Mouse (Mus musculus) heart, adult 9 months (tissue): Measurements from ENCODE around the gene Ucp3.

Experiments used
- DNase-seq, 2 experiments: peaks; one replicate each; pipeline ENCODE4 v3.0.0; 2022; ENCODE audit warnings: low spot score in 2 of 2

The Ucp3 gene

DNA sequence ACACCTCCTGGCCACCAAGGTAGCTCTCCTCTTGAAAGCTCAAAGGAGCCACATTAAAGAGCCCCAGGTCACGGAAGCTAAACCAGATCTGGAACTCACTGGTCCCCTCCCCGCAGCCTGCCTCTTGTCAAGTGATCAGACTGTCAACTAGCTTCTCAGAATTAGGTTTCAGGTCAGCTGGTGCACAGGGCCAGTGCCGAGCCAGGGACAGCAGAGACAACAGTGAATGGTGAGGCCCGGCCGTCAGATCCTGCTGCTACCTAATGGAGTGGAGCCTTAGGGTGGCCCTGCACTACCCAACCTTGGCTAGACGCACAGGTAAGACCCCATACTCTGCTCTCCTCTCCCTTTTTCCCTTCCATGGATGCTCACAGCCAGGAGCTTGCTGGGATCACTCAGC is at the start of gene Ucp3:
TSS of gene Ucp3 (plus strand) at position 214 of the 400 bp plus-strand sequence.
- DNase-seq, result peak; percentile 51 to 62

DNA sequence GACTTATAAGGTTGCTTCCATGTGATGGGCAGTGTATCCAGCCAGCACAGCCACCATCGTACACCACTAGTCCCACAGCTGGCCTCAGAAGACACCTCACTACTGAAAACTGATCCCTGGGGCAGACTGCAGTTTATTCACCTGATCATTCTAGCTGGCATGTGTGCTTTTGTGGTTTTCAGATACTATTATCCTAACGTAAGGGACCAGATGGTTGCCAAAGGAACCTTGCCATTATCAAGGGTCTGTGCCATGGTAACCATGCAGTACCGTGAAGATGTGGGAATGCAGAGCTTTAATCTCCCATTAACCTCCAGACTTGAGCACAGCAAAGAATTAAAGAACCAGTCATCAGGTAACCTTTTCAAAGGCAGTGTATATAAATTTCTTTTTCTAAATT is 47.0 kb upstream of the Ucp3 start:
- no peak for DNase-seq

DNA sequence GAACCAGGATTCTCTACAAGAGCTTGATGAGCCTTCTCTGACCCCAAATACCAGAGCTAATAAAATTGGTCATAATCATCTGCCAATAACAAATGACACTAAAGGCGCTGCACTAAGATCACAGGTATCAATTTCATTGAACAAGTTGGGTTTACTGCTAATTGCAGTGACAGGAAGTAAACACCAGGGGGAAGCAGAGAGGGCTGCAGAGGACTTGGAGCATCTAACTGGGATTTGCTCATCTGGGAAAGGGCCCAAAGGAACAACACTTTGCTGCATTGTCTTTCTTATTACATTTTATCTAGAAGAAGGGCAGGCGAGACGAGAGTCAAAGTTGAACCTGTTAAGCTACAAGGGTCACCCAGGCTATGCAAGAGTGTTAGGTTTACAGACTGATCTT is 43.7 kb upstream of the Ucp3 start:
- peak; percentile 32 to 61 for DNase-seq

DNA sequence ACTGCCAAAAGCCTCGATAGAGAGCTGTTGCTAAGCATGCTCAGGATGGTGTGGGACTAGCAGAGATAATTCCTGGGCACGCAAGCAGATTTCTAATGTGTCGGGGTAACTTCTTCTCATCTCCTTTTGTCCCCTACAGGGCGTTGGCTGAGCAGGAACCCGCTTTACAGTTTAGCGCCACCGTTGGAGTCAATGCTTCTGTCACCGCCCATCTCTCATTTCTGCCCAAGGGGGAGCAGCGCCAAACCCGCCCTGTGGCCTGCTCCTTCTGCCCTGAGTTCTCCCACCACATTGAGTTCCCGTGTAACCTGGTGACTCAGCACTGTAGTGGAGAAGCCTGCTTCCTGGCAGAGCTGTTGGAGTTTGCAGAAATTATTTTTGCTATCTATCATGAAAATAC is 42.9 kb upstream of the Ucp3 start:
- peak in 1 of 2 experiments; percentile 24 for DNase-seq

DNA sequence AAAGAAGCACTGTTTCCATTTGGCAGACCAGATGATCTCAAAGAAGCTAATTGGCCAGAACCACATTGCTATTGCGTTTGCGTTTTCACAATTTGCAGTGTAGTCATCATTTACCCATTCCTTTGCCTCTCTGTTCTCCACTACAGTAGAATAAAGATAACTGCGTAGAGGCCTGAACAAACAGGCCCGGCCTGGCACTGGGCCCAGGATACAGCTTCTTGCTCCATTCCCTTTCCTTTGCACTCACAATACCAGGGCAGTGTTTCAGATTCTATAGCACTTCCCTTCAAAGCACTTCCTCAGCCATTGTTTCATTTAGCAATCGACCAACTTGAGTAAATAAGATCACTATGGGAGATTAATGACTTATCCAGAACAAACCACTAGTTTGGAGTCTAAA is 41.7 kb upstream of the Ucp3 start:
- DNase-seq, result peak; percentile 67 to 71

DNA sequence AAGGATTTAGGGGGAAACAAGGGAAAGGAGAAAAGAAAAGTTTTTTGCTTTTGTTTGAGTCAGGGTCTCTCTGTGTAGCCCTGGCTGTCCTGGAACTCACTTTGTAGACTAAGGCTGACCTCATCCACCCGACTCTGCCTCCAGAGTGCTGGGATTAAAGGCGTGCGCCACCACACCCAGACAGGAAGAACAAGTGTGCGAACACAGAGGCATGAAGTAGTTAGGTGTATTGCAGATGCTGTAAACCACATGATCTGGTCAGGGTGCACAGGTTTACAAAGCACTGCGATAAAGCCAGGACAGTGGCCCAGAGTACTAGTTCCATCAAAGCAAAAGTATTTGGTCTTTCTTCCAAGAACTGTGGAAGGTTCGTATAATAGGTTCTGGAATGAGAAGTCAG is 39.5 kb upstream of the Ucp3 start:
- DNase-seq, result no peak

DNA sequence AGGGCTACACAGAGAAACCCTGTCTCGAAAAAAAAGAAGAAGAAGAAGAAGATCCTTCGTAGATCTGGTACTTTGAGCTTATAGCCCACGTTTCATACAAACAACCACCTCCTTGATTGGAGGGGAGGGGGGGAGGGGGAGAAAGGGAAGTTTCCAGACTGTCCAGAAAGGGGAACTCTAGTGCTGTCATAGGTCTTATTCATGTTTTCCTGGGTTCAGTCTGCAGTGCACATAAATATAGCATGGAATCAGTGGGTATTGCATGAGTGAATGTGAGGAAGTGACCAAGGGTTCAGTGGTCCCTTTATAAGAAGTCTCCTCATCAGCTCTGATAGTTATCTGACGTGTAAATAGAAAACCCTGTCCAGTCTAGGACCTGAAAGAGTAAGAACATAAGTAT is 29.1 kb upstream of the Ucp3 start:
- DNase-seq, result no peak

DNA sequence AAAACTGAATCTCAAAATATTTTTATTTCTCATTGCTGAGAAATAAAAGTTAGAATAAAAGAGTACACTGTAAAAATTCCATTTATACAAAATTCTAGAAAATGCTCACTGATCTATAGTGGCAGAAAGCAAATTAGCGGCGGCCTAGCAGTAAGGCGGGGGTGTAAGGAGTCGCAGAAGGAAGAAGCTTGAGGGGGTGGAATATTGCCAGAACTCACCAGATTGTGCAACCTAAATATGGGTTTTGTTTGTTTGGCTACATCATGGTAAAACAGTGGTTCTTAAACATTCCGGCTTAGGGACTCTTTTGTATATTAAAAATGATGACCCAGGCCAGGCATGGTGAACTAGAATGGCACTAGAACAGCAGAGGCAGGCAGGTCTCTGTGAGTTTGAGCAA is 26.5 kb upstream of the Ucp3 start:
- DNase-seq, result no peak

DNA sequence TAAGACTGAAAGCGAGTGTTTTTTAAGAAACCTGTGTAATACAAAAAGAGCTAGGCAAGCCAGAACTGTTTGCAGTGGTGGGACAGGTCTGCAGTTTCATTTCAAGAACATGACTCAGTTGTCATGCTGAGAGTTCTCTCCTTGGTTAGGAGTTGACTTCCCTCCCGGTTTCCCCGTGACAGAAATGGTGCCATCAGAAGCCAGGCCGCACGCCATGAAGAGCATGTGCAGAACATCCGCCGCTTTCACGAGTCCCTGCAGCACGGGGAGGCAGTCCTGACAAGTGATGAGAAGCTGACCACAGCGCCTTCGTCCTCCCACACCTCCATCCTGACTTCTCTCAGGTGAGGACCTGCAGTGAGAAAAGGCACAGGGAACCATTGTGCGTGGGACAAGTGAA is 24.3 kb upstream of the Ucp3 start:
- no peak for DNase-seq

DNA sequence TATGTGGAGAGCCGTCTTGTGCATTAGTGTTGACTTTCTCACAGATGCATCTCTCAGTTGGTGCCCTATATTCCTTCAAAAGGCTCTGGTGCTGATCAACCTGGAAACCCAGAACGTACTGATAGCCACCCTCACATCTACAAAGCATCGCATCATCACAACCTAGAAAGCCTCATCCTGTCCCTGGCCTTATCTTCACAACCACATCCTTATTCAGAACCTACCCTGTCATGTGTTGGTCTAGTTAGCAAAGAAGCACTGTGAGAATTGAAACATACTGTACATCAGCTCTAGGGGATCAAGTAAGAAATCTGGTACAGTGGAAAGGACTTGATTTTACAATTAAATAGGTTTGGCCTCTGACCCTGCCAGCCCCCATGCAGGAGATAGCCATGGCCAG is 23.8 kb upstream of the Ucp3 start:
- no peak for DNase-seq

DNA sequence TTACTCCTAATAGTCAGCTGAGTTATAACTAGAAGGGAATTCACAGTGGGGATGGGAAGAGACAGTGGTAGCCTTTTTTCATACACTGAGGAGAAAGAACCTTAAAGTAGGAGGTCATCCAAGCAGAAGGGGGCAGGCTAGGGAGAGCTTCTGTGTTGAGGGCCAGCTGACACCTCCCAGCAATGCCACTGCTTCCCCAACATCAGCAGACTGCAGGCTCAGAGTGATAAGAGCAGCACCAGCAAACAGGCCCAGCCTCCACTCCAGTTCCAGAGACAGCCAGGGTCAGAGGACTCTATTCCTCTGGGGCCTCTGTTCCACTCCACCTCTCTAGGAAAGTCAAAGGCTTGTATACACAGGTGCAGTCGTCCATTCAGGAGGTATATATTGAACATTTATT is 14.6 kb upstream of the Ucp3 start:
- no peak for DNase-seq

DNA sequence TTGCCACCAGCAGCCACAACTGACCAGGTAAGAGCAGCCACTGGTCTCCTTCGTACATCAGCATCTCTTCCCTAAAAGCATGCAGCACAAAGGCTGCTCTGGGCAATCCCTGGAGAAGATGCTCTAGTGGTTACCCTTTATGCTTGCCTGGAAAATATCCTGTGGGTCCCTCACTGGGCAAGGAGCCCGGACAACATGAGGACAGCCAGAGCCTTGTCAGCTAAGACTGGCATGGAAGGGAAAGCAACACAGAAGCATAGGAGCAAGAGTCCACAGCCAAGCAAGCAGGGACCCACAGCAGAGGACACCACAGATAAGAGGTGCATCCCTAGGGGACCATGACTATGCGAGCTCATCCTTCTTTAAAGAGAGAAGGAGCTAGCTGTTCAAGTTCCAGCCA is 12.9 kb upstream of the Ucp3 start:
- DNase-seq, result no peak

DNA sequence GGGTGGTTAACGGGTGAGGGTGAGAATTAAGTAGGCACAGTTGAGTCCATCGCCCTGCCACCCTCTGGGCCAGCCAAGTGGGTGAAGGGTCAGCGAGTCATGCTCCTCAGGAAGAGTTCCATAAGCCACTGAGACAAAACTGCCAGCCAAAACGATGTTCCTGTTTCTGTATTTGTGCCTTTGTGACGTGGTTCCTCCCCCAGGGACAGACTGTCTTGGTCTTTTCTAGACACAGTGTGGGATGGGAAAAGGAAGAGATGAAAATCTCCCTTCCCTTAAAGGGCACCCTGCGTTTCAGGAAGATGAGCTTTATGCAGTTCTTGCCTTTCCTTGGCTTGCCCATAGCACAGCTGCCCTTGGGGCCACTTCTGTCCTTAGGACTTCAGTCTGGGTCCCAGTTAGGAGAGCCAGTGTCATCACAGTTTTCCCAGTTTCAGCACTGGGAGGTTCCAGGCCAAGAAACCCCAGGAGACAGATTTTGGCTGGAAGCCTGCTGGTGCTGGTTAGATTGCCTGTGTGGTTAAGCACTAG is 11.1 kb upstream of the Ucp3 start:
- peak; percentile 81 to 85 for DNase-seq

DNA sequence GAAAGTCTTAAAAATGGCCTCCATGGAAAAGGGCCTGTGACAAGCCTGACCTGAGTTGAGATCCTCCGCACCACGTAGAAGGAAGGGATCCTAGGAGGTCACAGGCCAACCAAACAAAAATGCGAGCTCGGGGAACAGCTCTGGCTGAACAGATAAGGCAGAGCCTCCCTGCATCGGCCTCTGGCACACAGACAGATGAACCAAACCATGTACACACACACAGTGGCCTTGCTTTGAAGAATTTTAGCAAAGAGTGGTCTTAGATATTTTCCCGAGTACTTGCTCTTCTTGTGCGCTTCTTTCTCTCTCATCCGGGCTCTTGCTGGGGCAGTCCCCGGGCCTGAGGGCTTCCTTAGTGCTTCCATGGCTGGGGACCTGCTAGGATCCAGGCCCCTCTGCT is 9.6 kb upstream of the Ucp3 start:
- DNase-seq, result no peak

DNA sequence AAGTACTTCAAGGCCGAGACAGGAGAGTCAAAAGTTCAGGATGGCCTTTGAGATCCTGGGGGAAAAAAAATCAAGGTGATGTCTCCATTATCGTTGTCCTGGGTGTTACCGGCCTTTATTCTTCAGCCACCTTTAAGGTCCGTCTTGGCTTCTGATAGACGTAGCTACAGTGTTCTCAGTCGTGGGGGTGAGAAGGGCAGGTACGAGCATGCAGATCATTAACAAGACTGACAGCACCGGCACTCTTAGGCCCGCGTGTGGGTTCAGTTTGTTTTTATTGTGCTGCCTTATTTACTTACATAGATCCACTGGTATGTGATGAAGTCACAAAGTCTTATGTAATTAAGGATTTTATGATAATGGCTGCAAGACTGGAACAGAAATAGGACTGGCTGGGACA is 9.0 kb upstream of the Ucp3 start:
- no peak for DNase-seq

DNA sequence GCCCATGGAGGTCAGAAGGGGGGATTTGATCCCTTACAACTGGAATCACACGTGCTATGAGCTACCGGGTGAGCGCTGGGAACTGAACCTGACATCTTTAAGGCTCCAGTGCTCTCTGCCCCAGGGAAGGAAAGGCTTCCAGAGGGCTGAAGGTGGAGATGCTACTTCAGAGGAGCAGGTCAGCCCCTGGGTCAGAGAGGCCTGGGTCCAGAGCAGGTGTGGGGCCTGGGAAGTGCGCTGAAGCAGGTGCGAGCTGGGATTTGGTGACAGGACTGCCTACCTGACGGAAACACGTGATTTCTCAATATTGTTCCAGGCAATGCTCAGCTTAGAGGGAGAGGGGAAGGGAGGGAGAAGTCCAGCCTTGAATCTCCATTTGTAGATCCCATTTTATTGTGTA is 8.5 kb upstream of the Ucp3 start:
- no peak for DNase-seq

DNA sequence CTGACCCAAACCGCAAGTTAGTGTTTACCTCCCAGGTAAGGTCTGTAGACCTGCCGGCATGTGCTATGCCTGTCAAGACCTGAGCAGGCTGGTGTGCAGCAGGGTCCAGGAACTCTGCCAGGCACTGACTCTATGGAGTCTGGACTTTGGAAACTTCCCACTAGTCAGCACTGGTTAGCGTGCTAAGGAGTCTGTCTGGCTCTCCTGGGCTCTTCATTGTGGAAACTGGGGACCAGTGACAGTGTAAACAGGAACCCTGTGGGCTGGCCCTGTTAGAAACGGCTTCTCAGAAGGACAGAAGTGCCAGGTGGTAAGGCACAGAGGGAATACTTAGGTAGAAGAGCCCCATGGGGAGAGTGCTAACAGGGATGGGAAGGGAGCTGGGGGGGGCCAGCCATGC is 7.5 kb upstream of the Ucp3 start:
- DNase-seq, result peak in 1 of 2 experiments; percentile 33

DNA sequence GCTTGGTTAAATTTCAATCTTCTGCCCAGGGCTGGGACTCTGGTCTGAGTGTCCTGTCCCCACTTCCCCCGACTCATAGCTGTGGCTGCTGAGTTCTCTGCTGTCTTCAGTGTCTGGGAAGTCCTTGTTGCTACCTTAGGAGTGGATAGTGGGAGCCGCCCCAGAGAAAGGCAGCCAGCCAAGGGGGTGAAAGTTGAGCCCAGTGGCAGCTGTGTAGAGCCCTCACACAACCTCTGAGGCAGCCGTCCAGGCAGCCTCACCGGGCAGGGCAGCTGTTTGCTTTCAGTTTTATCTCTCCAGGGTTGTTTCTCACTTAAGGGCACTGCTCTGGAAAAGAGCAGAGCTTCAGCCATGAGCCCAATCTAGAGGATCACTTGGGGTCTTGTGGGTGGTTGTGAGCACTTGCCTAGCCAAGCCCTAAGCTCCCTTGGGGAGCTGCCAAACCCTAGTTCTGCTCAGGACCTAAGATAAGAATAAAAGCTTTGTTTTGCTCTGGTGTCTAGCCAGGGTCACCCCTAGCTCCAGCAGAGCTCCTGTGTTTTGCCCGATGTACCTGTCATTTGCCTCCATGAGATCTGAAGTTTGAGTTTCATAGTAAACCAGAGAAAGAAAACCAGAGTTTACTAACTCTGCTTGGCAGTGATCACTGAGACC is 7.0 kb upstream of the Ucp3 start:
- DNase-seq, result peak; percentile 91 to 92

DNA sequence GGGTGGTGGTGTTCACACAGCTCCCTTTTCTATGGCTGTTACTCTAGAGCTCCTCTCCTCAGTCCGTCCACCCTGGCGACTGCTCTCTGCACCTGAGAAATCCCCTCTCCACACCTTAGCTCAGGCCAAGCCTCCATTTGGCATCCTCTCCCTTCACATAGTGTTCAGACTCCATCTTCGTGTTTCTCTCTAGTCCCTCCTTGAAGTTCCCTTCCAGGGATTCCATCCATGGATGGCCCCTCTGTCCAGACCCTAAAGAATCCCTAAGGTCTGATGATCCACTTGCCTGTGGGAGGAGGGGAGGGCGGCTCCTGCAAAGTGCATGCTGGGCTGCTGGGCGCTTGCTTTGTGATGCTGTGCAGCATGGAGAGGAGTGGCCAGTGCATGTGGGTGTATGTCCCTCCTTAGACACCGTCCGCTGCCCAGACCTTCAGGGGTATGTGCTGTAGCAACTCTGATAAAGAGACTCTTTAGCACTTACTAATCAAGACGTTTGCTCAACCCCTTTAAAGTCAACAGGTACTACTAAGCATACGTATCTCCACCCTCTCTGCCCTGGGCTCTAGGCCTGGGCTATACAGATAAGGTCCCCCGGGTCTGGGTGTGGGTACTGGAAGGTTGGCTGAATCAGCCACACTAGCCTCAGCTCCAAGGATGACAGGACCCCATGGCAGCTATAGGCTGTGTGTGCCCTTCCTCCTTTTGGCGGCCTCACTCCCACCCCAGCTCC is 5.8 kb upstream of the Ucp3 start:
- DNase-seq, result no peak

DNA sequence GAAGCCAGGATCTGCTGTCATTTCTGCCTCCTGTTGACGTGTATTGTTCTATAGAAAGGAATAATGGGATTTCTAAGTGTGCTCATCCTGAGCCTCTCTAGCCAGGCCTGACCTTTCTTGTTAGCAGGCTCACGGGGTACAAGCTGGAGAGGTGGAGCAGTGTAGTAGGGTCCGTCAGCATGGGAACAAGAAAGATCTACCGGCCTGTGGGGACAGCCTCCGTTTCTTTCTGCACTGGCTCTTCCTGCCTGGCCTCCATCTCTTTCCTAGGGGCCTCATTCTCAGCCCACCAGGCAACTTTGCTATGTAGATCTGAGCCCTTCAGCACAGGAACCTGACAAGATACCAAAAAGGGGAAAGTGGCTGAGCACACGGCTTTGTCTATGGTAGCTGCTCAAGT is 4.0 kb upstream of the Ucp3 start:
- DNase-seq, result no peak

DNA sequence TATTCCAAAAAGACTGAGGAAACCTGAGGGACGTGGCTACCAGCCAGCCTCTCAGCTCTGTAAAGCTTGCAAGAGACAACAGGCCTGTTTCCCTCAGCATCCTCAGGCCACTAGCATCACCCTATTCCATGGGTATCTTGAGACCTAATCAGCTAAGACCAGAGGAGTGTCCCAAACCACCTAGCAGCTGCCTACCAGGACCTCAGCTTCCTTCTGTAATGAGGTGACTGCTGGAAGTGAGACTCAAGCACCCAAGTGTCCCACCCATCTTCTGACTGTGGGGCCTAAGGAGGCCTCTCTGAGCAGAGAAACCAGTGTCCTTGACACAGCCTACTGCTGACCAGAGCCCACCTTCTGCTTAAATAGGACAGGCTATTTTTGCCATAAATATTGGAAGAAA is 3.3 kb upstream of the Ucp3 start:
- DNase-seq, result no peak

DNA sequence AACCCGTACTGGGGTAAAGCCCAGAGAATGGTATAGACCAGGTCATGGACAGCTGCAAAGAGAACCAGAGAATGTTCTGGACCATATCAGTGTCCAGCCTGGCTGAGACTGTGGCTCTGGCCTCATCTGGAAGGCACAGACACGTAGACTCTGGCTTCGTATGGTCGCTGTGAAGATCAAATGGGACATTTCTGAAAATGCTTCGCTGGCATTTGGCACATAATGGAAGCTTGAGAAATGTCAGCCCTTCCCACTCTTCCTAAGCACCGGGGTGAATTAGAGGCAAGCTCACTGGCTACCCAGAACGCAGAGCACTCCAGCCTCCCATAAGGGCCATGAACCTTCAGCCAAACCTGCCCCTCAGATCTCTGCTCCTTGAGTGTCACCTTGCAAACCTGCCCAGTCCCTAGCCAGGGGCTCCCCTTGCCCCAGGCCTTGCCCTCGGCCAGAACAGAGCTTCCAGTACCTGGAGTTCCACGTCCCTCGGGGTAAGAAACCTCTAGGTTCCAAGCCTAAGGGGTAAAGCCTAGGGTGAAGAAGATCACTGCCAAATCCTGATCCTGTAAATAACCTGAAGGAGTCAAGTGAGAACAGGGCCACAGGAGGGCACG is 1.9 kb upstream of the Ucp3 start:
- no peak for DNase-seq

DNA sequence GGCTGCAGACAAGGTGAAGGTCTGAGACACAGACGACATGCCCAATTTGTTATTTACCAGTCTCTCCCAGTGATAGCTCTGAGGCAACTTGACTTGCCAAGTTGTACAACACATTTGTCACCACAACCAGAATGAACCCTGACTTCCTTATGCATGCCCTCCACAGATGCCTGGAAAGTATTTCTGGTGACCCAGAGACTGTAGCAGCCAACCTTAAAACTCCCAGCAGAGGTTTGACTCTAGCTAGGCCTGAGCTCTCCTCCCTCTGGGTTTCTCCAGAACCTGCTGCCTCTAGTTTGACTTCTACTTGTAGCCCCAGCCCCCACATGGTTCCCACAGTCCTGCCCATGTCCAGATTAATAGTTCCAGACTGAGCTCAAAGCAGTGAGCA is 1.4 kb upstream of the Ucp3 start:
- DNase-seq, result no peak
